Mouse (Mus musculus) monocyte, adult 2 months (primary cell): ENCODE measurements around the gene Gm8356.
"Not testable (repeated sequence)": the region's sequence is repeated elsewhere in the genome, so short reads cannot be mapped to it uniquely, and the experiment has no call there.

Experiments
- DNase-seq, 2 experiments: peaks; one replicate each; pipeline ENCODE4 v3.0.0; 2022; ENCODE audit warnings: low spot score in 2 of 2, low read depth in 1 of 2

Gene Gm8356

GRCm38 (mm10) chr14:6537190-6537589 is at the start of gene Gm8356:
TSS of gene Gm8356 (minus strand) at chr14:6537290.
- DNase-seq, result not testable (repeated sequence)

GRCm38 (mm10) chr14:6486331-6486730 is 50.8 kb downstream of the Gm8356 start:
- DNase-seq, result not testable (repeated sequence)

GRCm38 (mm10) chr14:6485541-6485940 is 51.5 kb downstream of the Gm8356 start:
- DNase-seq, result not testable (repeated sequence)

- DNase-seq, result not testable (repeated sequence)
Observed at GRCm38 (mm10) chr14:6482126-6482525, 55.0 kb downstream of the Gm8356 start.
